Mouse (Mus musculus) activated CD4-positive, CD25-positive, alpha-beta regulatory T cell, adult 9 weeks (primary cell): ENCODE data around the gene Mlxipl. TPM values are rescaled to one million over a fixed set of nuclear protein-coding genes. Genes with fewer than 3 reads are reported as not detected.

ENCODE experiments used
- polyA plus RNA-seq: library from polyadenylated mRNA; unstranded; fragments of 100-300 nt; shearing (Covaris generic); gene quantifications from one replicate; pipeline ENCODE4 v1.2.1, GENCODE M21; 2017

Mlxipl gene
- 0.07 TPM for polyA plus RNA-seq

DNA sequence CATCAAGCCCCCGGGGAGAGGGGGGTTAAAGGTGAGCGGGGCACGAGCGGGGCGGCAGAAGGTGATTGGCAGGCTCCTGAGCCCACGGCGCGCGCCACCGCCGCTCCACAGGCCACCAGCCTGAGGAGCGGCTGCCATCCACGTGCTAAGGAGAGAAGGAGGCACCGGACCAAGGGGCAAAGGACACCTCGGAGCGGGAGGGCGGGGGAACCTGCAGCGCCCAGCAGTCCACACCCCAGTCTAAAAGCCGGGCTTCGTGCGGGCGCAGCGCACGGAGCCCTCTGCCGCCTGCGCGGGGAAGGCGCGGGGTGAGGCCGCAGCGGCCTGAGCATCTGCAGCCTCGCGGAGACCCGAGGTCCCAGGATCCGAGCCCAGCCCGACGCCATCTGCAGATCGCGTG lies at the start of gene Mlxipl:
Gene Mlxipl (plus strand): TSS at position 238 of the 400 bp plus-strand sequence.

DNA sequence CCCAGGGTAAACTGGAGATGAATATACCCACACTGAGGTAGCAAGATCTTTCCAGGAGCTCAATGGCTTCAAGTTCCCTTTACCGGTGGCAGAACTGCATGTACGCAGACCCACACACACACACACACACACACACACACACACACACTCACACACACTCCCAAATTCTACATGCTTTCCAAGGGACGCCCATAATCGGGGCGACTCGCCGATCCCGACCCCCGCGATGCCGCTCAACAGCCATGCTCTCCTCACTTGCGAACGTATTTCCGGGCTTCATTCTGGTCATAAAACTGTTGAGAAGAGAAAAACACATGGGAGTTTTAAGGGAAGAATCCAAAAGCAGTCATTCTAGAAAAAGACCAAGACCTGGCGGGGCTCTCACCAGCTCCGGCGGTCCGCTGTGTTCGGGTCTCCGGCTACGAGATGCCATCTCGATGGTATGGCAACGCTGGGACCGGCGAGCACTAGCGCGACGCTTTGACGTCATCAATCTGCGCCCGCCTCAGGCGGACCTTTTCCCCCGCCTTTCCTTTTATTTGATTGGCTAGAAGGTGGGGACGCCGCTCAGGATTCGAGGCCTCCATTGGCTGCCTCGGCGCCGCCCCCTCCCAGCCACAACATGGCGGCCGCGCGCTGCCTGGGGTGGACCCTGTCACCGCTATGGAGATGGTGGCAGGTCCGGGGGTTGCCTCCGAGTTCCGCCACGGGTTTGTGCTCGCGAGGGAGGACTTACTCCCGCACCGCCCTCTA lies 25.9 kb upstream of the Mlxipl start, which contains the start of gene Dnajc30:
Gene Dnajc30 (plus strand): TSS at position 574 of the 753 bp plus-strand sequence.

DNA sequence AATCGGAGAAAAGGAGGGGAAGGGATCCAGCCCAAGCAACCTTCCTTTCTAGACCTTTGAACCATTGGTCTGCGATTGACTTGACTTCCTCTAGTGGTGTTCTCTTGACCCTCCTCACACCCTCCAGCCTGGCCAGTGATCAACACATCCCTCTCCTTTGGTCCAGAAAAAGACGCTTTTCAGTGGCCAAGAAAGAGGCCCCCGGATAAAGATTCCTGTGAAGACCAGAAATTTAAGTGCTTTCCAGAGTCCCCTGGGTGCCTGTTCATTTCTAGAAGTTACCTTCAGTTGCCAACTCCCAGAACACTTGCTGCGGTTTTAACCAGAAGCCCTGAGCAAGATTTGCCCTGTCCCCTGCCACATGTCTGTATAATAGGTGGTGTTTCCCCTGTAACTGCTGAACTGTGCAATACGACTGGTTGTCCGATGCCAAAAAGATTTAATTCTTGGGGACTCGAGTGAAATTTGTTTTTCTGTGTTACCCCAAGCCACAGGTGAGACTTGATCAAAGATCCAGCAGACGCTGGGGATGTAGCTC lies 24.7 kb upstream of the Mlxipl start, which contains the start of gene Bud23:
Gene Bud23 (minus strand): TSS at position 51 of the 538 bp plus-strand sequence.

DNA sequence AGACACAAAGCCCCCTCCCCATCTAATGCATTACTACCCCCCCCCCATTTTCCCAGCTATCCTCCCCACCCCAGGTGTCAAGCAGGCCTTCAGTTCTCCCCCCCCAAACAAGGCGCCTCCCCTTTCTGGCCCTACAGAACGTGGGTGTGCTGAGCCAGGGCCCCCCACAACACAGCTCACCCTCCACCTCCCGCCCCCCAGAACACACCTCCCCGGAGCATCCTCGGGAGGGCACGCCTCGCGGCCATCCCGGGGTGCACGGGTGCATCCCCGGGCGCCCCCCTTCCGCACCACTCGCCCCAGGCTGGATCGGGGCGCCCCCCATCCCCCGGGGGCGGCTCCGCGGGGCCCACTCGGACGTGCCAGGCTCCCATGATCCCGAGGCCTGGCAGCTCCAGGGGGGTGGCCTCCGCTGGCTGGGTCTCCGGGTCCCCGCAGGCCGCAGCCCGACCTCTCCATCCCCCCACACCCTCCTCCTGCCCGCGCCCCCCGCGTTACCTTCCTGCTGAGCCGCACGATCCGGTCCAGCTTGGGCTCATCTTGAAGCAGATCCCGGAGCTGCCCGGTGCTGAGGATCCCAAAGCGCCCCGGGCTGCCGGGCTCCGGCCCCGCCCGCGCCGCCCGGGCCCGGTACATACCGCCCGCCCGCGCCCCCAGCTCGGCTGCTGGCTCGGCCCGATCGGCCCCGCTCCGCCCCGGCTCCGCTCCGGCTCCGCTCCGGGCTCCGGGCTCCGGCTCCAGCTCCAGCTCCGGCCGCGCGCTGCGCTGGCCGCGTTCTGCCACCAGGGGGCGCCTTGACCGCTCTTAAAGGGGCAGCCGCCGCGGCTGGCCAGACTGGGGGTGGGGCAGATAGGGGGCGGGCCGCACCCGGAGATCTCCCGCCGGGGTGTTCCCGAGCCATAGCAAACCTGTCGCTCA lies 11.9 kb upstream of the Mlxipl start, which contains the start of gene Vps37d:
Gene Vps37d (minus strand): TSS at position 703 of the 918 bp plus-strand sequence.

DNA sequence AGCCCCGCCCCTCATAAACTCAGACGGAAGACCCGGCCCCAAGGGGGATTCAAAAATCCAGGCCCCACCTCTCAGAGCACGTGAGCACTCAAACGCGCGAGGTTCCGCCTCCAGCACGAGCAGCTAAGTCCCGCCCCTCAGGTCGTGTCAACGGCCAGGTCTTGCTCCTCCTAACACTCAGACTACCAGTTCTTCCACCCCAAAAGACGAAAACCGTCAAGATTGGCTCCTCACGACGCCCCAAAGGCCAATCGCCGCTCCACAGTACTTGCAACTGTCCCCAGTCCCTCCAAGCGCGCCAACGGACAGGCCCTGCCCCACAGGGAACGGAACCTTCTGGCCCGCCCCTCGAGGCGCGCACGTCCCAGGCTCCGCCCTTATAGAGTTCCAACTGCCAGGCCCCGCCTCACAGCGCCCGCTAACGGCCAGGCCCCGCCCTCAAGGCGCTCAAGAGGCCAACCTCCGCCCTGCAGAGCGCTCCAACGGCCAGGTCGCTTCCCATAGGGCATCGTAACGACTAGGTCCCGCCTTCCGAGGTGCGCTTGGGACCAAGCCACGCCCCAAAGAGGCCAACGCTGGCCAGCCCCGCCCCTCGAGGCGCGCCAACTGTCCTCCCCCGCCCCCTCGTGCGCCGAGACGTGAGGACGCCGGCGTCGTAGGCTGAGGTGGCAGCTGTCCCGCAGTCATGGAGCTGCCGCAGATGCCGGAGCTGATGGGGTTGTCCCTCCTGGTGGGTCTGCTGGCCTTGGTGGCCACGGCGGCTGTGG lies 59.5 kb downstream of the Mlxipl start, which contains the start of gene Tbl2:
Gene Tbl2 (plus strand): TSS at position 605 of the 767 bp plus-strand sequence.

DNA sequence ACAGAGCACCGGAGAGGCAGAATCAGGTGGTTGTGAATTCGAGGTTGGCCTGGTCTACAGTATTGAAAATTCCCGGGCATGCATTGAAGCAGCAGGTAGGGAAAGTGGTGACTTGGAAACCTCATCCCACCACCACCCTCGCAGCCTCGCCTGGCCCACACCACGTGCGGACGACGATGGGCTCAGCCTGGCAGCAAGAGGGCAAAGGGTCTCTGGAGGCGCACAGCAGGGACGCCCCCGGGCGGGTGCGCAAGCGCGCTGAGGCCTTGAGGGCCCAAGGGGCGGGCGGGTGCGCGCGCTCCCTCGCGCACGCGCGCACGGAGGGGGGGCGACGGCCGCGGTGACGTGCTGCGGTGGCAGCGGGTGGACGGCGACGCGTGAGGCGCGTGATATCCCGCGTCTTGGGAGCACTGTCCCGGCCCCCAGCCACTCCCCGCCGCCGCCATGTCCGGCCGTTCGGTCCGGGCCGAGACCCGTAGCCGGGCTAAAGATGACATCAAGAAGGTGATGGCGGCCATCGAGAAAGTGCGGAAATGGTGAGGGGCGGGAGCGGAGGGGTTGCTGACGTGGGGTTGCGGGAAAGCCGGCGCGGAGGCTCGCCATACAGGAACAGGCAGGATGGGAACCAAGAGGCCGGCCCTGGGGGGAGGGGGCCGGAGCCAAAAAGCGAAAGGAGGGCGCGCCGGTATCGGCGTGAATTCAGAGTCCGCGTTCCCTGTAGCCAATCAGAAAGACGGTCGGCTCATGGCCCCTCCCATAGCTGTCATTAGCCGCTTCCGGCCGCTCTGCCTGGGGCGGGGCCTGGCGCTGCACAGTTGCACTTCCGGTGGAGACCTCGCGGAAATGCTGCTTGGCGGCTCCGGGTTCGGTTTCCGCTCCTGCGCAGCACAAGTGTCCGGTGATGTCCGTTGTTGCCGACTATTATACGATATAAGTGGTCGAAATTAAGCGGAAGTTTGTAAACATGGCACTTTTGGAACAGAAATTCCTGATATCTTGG lies 78.7 kb downstream of the Mlxipl start, which contains the start of gene Bcl7b:
Gene Bcl7b (plus strand): TSS at position 221 of the 1,000 bp plus-strand sequence.

DNA sequence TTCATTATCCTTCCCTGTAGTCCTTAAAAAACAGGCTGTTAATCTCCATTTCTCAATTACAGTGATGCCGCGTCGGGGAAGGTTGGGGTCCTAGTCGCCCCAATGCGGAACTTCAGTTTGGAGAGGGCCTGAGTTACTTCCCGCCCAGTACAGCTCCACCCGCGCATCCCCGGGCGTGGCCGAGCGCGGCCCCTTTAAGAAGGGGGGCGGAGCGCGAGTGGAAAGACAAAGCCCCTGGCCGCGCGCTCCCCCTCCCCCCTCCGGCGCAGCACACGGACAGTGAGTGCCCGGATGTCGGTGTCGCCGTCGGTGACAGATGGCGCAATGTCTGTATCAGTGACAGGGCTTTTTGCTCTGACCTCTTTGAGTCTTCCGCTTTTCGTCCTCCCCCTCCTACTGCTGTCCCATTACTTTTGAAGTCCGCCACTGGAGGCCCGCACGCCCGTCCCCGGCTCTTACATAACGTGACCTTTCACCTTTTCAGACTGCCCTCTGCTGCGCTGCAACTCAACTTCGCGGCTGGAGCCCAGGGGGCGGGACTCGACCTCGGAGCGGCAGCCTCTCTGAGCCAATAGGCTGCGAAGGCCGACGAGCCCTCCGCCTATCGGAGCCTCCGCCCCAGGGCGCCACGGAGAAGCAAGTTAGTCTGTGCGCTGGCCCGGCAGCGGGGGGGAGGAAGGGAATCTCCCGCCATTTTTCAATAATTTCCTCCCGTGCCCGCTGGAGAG lies 97.1 kb downstream of the Mlxipl start, which contains the start of gene Baz1b:
Gene Baz1b (plus strand): TSS at position 644 of the 728 bp plus-strand sequence.

Other genes with a start within 250 kb of the Mlxipl start
- not detected for gene Tmem270, start 183.2 kb upstream of the Mlxipl start, polyA plus RNA-seq
- gene Cldn13, start 174.4 kb upstream of the Mlxipl start, polyA plus RNA-seq = 1.4 TPM
- gene Mettl27, start 157.5 kb upstream of the Mlxipl start, polyA plus RNA-seq = 8.9 TPM
- 0.20 TPM for gene Cldn4, start 143.0 kb upstream of the Mlxipl start, polyA plus RNA-seq
- gene Cldn3, start 103.7 kb upstream of the Mlxipl start, polyA plus RNA-seq = not detected
- gene Abhd11, start 80.7 kb upstream of the Mlxipl start, polyA plus RNA-seq = 64.1 TPM
- gene Stx1a, start 66.4 kb upstream of the Mlxipl start, polyA plus RNA-seq = 15.9 TPM
- 20.2 TPM for gene Dnajc30, start 25.7 kb upstream of the Mlxipl start, polyA plus RNA-seq
- 122 TPM for gene Bud23, start 24.9 kb upstream of the Mlxipl start, polyA plus RNA-seq
- not detected for gene Vps37d, start 11.6 kb upstream of the Mlxipl start, polyA plus RNA-seq
- 21.0 TPM for gene Tbl2, start 59.8 kb downstream of the Mlxipl start, polyA plus RNA-seq
- 71.8 TPM for gene Bcl7b, start 78.4 kb downstream of the Mlxipl start, polyA plus RNA-seq
- gene Baz1b, start 97.4 kb downstream of the Mlxipl start, polyA plus RNA-seq = 18.4 TPM
- gene Fzd9, start 161.3 kb downstream of the Mlxipl start, polyA plus RNA-seq = not detected